Mouse (Mus musculus) left cerebral cortex, postnatal 10 days (tissue): ENCODE data around the gene Tbcc. TPM values are rescaled to one million over a fixed set of nuclear protein-coding genes. Genes with fewer than 3 reads are reported as not detected.
"Not testable (repeated sequence)": the region's sequence is repeated elsewhere in the genome, so short reads cannot be mapped to it uniquely, and the experiment has no call there.

Experiments used
- DNase-seq, 2 experiments: peaks; one replicate each; pipeline ENCODE4 v3.0.0; 2021 to 2022; ENCODE audit warnings: low spot score in 2 of 2, mixed read lengths in 1 of 2; ENCODE audit errors: extremely low spot score in 1 of 2
- intact Hi-C: fragments of 180-260 bp; cut with DNase I; formaldehyde crosslinking; loops from one replicate; pipeline ENCODE4 v1.15.1; 2025
- total RNA-seq, 2 experiments: library from RNA; stranded (reverse); gene quantifications; 2 replicates each; pipeline ENCODE4 v1.2.3; 2021

Gene Tbcc
- 10 to 100 TPM; 29.9 to 37.5 TPM for total RNA-seq

DNA sequence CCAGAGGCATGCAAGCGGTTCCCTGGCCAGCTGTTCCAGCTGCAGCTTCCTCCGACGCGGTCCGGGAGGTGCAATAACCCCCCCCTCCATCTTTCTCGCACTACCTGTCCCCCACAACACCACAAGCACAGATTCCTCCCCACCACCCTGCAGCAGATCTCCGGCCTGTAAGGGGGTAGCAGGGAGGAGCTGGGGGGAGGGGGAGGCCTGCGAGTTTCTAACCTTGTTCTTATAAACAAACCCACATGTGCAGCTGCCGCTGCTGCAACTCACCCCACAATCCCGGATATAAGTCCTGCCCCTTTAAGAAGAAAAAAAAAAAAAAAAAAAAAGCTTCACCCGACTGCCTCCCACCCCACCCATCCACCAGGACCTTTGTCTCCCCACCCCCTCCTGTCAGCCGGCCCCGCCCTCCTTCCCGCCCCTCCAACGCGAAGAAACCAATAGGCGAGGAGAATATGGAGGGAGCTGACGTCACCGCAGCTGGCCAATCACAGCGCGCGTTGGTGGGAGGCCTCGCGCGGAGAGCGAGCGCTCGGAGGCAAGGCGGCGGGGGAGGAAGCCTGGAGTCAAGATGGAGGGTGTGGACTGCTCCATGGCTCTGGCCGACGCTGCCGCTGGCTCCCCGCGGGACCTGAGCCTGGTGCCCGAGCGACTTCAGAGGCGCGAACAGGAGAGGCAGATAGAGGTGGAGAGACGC, at the start of gene Tbcc:
TSS of gene Tbcc (plus strand) at position 569 of the 700 bp plus-strand sequence.
- peak; percentile 97 to 99 for DNase-seq
- intact Hi-C loops, result no loop called here

GRCm38 (mm10) chr17:46843022-46843421, 47.5 kb upstream of the Tbcc start:
- no peak for DNase-seq
- intact Hi-C loops, result no loop called here

GRCm38 (mm10) chr17:46843716-46844115, 46.8 kb upstream of the Tbcc start:
- intact Hi-C loops, result no loop called here
- no peak for DNase-seq

- DNase-seq, result no peak
- intact Hi-C loops, result no loop called here
Measured at GRCm38 (mm10) chr17:46844811-46845210, 45.7 kb upstream of the Tbcc start.

GRCm38 (mm10) chr17:46845262-46845661, 45.2 kb upstream of the Tbcc start:
- no peak for DNase-seq
- intact Hi-C loops, result no loop called here

DNA sequence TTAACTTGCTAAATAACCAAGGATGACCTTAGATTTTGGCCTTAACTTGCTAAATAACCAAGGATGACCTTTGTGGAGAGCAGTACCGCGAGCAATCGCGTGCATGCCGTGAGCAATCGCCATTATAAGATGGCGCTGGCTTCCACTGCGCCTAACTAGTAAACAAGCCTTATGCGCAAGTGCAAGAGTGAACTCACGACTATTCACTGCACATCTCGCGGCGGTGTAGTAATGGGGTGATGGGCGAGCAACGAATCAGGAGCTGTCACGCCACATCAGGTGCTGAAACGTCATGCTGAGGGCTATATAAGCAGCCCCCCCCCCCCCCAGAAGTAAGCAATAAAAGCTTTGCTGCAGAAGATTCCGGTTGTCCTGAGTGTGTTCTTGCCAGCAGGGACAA, 43.9 kb upstream of the Tbcc start:
- intact Hi-C loops, DNase-seq: not testable (repeated sequence)

- DNase-seq, result no peak
- intact Hi-C loops, result no loop called here
Measured at GRCm38 (mm10) chr17:46847206-46847605, 43.3 kb upstream of the Tbcc start.

DNA sequence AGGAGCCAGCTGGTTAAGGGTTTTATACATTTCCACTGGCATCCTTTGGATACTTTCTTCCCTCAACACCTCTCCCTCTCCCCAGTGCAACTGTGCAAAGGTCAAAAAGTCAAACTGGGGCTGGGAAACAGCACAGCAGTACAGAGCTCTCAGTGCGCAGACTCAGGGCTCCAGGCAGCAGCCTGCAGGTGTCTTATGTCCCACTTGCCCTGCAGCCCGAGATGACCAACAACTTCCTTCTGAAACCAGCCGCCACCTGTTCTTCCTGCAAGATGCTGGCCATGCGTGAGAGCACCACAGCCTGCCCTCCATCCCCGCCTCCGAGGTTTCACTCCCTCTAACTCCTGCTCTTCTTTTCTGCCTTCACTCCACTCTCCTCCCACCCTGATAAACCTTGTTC, 37.8 kb upstream of the Tbcc start:
- peak in 1 of 2 experiments; percentile 32 for DNase-seq
- intact Hi-C loops, result no loop called here

- intact Hi-C loops, result no loop called here
- peak; percentile 62 to 77 for DNase-seq
Measured at GRCm38 (mm10) chr17:46853281-46853680, 37.2 kb upstream of the Tbcc start.

DNA sequence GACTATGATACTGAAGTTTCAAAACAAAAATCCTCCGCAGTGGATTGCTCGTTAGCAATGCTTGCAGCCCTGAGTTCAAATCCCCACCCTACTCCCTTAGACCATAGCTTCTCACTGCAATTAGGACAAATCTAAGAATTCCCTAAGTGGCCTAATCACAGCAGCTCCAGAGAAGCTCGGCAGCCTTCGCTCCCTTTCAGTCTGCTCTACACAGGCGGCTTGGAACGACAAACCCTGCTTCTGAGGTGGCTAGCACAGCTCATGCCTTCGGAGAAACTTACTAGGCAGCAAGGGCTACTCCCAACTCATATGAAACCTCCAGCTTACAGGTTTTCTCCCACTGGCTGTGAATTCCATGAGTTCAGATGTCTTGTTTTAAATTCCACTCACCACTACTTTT, 36.4 kb upstream of the Tbcc start:
- no peak for DNase-seq
- intact Hi-C loops, result no loop called here

DNA sequence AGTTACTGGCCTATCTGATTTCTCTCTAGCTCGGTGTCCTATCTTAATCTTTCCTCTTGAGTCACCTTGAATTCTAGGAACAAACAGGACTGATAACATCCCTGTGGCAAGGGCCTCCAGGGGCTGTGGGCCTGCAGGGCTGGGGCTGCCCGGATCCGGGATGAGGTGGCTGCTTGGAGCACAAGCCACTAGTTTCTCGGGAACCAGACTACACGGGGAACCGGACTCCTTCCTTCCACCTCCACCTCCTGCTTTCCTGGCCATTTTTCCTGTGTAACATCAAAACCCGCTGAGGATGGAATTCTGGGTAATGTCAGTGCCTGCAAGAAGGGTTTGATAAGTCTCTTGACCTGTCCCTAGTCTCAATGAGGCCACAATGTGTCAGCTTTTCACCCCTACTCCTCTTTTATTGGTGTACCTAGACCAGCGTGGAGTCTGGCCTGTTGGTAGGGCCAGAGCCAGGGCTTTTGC, 35.8 kb upstream of the Tbcc start:
- intact Hi-C loops, result no loop called here
- peak in 1 of 2 experiments; percentile 38 for DNase-seq

DNA sequence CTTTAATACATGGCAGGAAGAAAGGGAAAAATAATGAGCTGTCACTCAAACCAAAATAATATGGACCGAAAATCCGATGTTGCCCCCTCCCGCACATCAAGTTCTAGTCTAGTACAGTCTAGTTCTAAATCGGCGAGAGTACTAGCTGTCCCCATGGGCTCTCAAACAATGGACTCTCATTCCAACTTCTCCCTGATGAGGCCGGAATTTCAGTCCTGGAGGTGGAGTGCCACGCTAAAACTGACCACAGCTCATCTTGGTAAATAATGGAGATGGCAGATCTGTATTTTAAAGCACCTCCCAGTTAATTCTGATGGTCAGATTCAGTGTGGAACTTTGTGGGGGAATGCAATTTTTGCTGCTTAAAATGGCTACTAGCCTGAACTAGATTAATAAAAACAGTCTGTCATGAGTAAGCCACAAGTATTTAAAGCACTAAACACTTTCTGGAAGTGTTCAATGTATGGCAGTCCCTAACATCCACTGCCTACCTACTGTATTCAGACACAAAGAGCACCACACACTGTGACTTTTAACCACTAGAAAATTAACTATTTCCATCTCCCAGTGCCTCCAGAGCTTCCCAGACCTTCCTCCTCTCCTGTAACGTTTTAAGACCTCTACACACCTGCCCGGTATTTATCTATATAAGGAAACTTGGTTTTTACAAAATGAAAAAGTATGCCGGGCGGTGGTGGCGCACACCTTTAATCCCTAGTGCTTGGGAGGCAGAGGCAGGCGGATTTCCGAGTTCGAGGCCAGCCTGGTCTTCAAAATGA, 35.0 kb upstream of the Tbcc start:
- DNase-seq, result no peak
- intact Hi-C loops, result loop anchor here (2.0 kb wide), 1 partner anchor 33 kb away; no protein-coding TSS in a partner anchor

DNA sequence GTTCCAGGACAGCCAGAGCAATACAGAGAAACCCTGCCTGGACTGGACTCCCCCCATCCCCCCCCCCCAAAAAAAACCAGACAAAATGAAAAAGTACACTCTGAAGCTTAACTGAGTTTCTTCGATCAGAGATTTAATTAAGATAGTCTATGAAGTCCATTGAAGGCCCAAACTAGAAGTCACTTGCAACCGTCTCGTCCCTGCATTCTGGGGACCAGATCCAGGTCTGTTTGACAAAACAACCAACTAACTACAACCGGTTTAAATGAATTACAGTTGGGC, 34.4 kb upstream of the Tbcc start:
- DNase-seq, result no peak
- intact Hi-C loops, result loop anchor here (2.0 kb wide), 1 partner anchor 33 kb away; no protein-coding TSS in a partner anchor

- intact Hi-C loops, result loop anchor here (2.0 kb wide), 1 partner anchor 32 kb away; no protein-coding TSS in a partner anchor
Measured at GRCm38 (mm10) chr17:46856471-46857360, 33.8 kb upstream of the Tbcc start.

DNA sequence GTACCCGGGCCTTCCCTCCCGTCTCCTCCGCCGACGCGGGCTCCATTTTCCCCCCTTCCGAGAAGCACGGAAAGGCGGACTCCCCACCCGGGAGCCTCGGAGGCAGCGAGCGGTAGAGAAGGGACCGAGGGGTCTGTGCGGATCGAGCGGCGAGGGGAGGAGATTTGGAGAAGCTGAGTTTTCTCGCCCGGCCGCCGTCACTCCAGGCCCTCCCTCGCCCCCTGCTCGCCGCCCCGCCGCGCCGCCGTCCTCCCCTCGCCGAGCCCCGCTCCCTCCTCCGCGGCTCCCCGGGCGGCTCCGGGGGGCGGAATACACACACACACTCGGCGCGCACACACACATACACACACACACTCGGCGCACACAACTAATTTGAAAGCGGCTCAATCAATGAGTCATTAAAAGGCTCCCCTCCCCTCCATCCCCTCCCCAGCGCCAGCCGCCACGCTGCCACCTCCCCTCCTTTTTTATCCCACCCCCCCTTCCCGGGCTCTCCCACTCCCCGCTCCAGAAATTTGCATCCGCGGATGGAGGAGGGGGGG, 33.1 kb upstream of the Tbcc start:
- intact Hi-C loops, result loop anchor here (2.0 kb wide), 1 partner anchor 31 kb away; no protein-coding TSS in a partner anchor
- DNase-seq, result peak; percentile 80 to 94

More at GRCm38 (mm10) chr17:46856471-46857360, 33.8 kb upstream of the Tbcc start:
- peak; percentile 75 to 93 for DNase-seq

- peak; percentile 46 to 85 for DNase-seq
- intact Hi-C loops, result loop anchor here (2.0 kb wide), 1 partner anchor 31 kb away; no protein-coding TSS in a partner anchor
Measured at GRCm38 (mm10) chr17:46857903-46858748, 32.4 kb upstream of the Tbcc start, which contains the start of gene Bicral. Gene Bicral (minus strand): TSS chr17:46858482.

DNA sequence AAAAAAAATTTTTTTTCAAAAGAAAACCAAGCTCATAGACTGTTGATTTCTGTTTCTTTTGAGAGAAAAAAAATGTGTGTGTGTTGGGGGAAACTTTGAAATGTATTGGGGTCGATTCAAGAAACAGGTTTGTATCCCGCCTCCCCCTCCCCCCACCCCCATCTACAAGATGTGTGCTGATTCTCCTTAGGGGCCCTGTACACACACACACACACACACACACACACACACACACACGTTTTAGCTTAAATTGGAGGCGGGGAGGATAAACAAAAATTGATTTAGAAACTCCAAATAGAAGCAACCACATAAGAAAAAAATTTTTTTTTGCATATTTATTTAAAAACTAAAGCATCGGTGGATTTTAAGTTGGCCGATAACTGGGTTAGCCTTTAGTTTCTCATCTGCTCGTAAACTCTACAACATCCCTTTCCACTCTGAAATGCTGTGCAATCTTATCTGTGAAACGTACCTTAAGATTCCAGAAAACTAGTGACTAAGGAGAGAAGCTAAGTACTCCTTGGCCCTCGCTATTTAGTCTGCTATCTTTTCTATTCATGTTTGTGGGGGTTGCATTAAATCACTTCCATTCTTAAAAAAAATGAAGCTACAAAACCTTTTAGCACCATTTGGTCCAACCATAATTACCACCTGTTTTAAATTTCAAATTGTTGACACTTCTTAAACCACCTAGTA, 31.6 kb upstream of the Tbcc start:
- DNase-seq, result no peak
- intact Hi-C loops, result no loop called here
